Mouse (Mus musculus) neural tube, embryonic 13.5 days (tissue): ENCODE data around the gene Oaz2. TPM values are rescaled to one million over a fixed set of nuclear protein-coding genes. Genes with fewer than 3 reads are reported as not detected.

Experiments used
- ATAC-seq: fragments of 200-750 bp; cut with Nextera tagmentation; 2 replicates; pipeline ENCODE4 v1.8.0; 2017; ENCODE audit warnings: low read depth, mild to moderate bottlenecking, moderate TSS enrichment, moderate library complexity
- H3K27ac ChIP-seq: fragments of 300-500 bp; sonication (generic); replicated peaks from 2 replicates; pipeline ENCODE4 v1.5.1; 2015; ENCODE audit warnings: moderate library complexity, mild to moderate bottlenecking, inconsistent platforms
- H3K27me3 ChIP-seq: fragments of 300-500 bp; sonication (generic); 2 replicates; pipeline ENCODE4 v1.6.1; 2015; ENCODE audit warnings: mild to moderate bottlenecking, inconsistent platforms
- H3K36me3 ChIP-seq: fragments of 300-500 bp; sonication (generic); 2 replicates; pipeline ENCODE4 v1.6.1; 2015; ENCODE audit warnings: mild to moderate bottlenecking, inconsistent platforms
- H3K4me1 ChIP-seq: fragments of 300-500 bp; sonication (generic); replicated peaks from 2 replicates; pipeline ENCODE4 v1.6.1; 2015; ENCODE audit warnings: inconsistent platforms
- H3K4me2 ChIP-seq: fragments of 300-500 bp; sonication (generic); 2 replicates; pipeline ENCODE4 v1.6.1; 2015; ENCODE audit warnings: inconsistent platforms, mild to moderate bottlenecking, moderate library complexity
- H3K4me3 ChIP-seq: fragments of 300-500 bp; sonication (generic); 2 replicates; pipeline ENCODE4 v1.5.1; 2015; ENCODE audit warnings: mild to moderate bottlenecking, inconsistent platforms
- H3K9ac ChIP-seq: fragments of 300-500 bp; sonication (generic); 2 replicates; pipeline ENCODE4 v1.6.1; 2015; ENCODE audit warnings: moderate library complexity, mild to moderate bottlenecking, inconsistent platforms
- H3K9me3 ChIP-seq: fragments of 300-500 bp; sonication (generic); 2 replicates; pipeline ENCODE4 v1.6.1; 2016; ENCODE audit warnings: inconsistent platforms
- WGBS: fragments of 180-500 bp; shearing (Covaris S2); methylation state at CpG from one replicate; pipeline ENCODE4 v1.1.7; 2015; 5-methylcytosine and 5-hydroxymethylcytosine counted together
- polyA plus RNA-seq: library from polyadenylated mRNA; unstranded; fragments of >200 nt; fragmentation: Nextera tagmentation; extraction: Ambion mirVana; gene quantifications from 2 replicates; pipeline ENCODE4 v1.2.1, GENCODE M21; 2015

The Oaz2 gene
- polyA plus RNA-seq, 1 experiment from 2014 or later = 381 TPM

- ATAC-seq = no peak
- no peak overlapping the region for H3K4me3 ChIP-seq
- H3K27ac ChIP-seq = no peak overlapping the region
- H3K27me3 ChIP-seq = no peaks in the 10 kb centered on the region
- no peak overlapping the region for H3K9ac ChIP-seq
- 90% methylated on average over 3 of the region's 3 CpGs for WGBS
- no peak overlapping the region for H3K4me2 ChIP-seq
- no peaks in the 10 kb centered on the region for H3K36me3 ChIP-seq
- H3K9me3 ChIP-seq = no peaks in the 10 kb centered on the region
- no peaks in the 10 kb centered on the region for H3K4me1 ChIP-seq
Observed at GRCm38 (mm10) chr9:65654700-65655237, 13.0 kb upstream of the Oaz2 start.

DNA sequence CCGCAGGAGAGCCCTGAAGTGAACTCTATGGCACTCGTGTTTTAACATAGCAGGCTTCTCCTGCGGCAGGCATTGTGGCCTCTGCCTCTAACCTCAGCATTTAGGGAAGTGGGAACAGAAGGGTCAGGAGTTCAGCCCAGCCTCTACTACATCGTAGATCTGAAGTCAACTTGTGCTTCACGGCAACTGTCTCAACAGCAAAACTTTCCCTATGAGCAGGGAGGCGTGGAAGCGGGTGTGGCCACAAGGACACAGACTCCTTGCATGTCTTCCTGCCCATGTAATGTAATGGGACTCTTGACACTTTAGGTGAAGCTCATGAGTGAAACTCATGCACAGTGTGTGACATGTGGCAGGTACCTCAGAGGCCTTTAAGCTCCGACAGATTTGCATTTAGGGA is 12.3 kb upstream of the Oaz2 start:
- 85% methylated on average over 8 of the region's 8 CpGs for WGBS
- Histone ChIP-seq H3K9ac (no peak overlapping the region), H3K27me3 (no peaks in the 10 kb centered on the region), H3K27ac (no peak overlapping the region), H3K4me1 (no peaks in the 10 kb centered on the region), H3K36me3 (no peaks in the 10 kb centered on the region), H3K9me3 (no peaks in the 10 kb centered on the region), H3K4me2 (no peak overlapping the region), H3K4me3 (no peak overlapping the region)
- no peak for ATAC-seq

- H3K36me3 ChIP-seq = no peaks in the 10 kb centered on the region
- no peaks in the 10 kb centered on the region for H3K9me3 ChIP-seq
- no peaks in the 10 kb centered on the region for H3K27me3 ChIP-seq
- H3K4me1 ChIP-seq = no peaks in the 10 kb centered on the region
- H3K27ac ChIP-seq = no peak overlapping the region
- no peak overlapping the region for H3K9ac ChIP-seq
- no peak overlapping the region for H3K4me2 ChIP-seq
- ATAC-seq = no peak
- no peak overlapping the region for H3K4me3 ChIP-seq
- WGBS = 63% methylated on average over 3 of the region's 3 CpGs
Observed at GRCm38 (mm10) chr9:65657218-65657617, 10.6 kb upstream of the Oaz2 start.

GRCm38 (mm10) chr9:65661029-65661428 is 6.8 kb upstream of the Oaz2 start:
- ATAC-seq = no peak

GRCm38 (mm10) chr9:65661493-65661892 is 6.3 kb upstream of the Oaz2 start:
- 48% methylated on average over 1 of the region's 1 CpGs for WGBS
- no peak overlapping the region for H3K9ac ChIP-seq
- no peak for ATAC-seq

More at GRCm38 (mm10) chr9:65661029-65661428, 6.8 kb upstream of the Oaz2 start:
- Histone ChIP-seq H3K27ac (no peak overlapping the region), H3K4me2 (no peak overlapping the region), H3K4me3 (no peak overlapping the region), H3K9me3 (no peaks in the 10 kb centered on the region), H3K4me1 (no peaks in the 10 kb centered on the region; the same call in 1 of the 2 replicates), H3K27me3 (no peaks in the 10 kb centered on the region), H3K36me3 (no peaks in the 10 kb centered on the region), H3K9ac (no peak overlapping the region)
- 65% methylated on average over 5 of the region's 5 CpGs for WGBS

DNA sequence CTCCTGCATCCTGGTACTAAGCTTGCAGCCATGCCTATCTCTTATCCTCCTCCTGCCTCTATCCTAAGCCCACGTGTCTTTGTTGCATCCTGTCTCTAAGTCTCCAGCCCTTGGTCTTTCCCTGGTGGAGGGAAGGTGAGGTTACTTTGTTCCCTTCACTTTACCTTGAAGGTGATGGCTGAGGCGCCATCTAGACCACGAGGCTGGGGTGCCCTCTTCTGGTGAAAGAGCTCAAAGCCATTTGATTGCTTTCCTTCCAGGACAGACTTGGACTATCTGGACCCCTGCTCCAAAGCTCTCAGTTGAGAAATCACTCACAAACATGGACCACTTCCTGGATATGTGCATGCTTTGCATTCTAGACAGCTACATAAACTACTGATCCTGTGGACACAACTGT is 3.6 kb upstream of the Oaz2 start:
- Histone ChIP-seq H3K4me1 (no peaks in the 10 kb centered on the region; the same call in 1 of the 2 replicates), H3K36me3 (no peaks in the 10 kb centered on the region), H3K27ac (no peak overlapping the region), H3K9ac (no peak overlapping the region), H3K4me2 (no peak overlapping the region), H3K4me3 (no peak overlapping the region), H3K9me3 (no peaks in the 10 kb centered on the region), H3K27me3 (no peaks in the 10 kb centered on the region)
- WGBS = 3% methylated on average over 3 of the region's 3 CpGs
- ATAC-seq = peak; percentile 32; the same call in 1 of the 2 replicates

More at GRCm38 (mm10) chr9:65661493-65661892, 6.3 kb upstream of the Oaz2 start:
- H3K4me1 ChIP-seq = no peaks in the 10 kb centered on the region; the same call in 1 of the 2 replicates
- no peaks in the 10 kb centered on the region for H3K36me3 ChIP-seq
- no peak overlapping the region for H3K4me3 ChIP-seq
- no peaks in the 10 kb centered on the region for H3K27me3 ChIP-seq
- H3K9me3 ChIP-seq = no peaks in the 10 kb centered on the region
- no peak overlapping the region for H3K4me2 ChIP-seq
- H3K27ac ChIP-seq = no peak overlapping the region

DNA sequence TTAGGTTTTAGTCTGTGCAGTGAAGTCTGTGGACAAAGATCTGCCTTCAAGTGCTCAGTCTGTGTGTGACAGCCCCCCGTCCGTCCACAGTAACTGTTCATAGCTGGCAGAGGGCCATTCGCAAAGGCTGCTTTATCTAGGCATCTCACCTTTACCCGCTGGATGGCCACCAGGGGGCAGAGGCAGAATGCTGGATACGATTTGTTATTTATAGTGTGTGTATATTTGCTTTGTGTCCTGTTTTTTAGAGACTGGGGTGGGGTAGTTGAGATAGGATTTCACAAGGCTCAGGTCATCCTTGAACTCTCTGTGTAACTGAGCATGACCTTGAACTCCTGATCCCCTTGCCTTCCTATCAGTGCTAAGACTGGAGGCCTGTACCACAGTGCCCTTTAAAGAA is 1.8 kb upstream of the Oaz2 start:
- ATAC-seq = peak; percentile 63; the same call in 1 of the 2 replicates

GRCm38 (mm10) chr9:65671431-65671931 is 3.7 kb downstream of the Oaz2 start:
- no peak for ATAC-seq
- Histone ChIP-seq H3K27ac (no peak overlapping the region), H3K4me3 (no peak overlapping the region), H3K9ac (no peak overlapping the region), H3K27me3 (no peaks in the 10 kb centered on the region), H3K36me3 (no peaks in the 10 kb centered on the region), H3K4me2 (no peak overlapping the region), H3K9me3 (no peaks in the 10 kb centered on the region), H3K4me1 (peaks cover 7% of the 10 kb centered on the region)
- 53% methylated on average over 9 of the region's 9 CpGs for WGBS

More for the DNA sequence above, 1.8 kb upstream of the Oaz2 start:
- Histone ChIP-seq H3K27ac (no peak overlapping the region), H3K27me3 (no peaks in the 10 kb centered on the region), H3K4me1 (no peaks in the 10 kb centered on the region; the same call in 1 of the 2 replicates), H3K9ac (no peak overlapping the region), H3K36me3 (no peaks in the 10 kb centered on the region), H3K9me3 (no peaks in the 10 kb centered on the region), H3K4me2 (no peak overlapping the region), H3K4me3 (no peak overlapping the region)
- 24% methylated on average over 5 of the region's 5 CpGs for WGBS

DNA sequence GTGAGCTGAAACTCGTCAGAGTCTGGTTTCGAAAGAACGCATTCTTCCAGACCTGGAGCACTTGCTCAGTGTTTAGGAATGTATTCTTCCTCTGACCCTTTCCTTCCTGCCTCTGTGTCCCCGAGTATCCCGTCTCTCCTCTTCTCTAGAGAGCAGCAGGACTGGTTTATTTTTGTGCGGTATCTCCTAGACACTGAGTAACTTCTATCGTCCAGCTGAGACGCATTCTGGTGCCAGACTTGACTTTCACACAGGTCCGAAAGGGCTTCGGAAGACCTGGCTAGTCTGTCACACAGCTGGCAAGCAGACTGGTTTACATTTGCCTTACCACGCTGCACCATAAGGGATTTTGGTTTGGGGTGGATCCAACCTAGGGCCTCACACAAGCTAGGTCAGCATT is 5.2 kb downstream of the Oaz2 start:
- no peak overlapping the region for H3K9ac ChIP-seq
- H3K27ac ChIP-seq = no peak overlapping the region
- no peaks in the 10 kb centered on the region for H3K27me3 ChIP-seq
- no peak overlapping the region for H3K4me3 ChIP-seq
- H3K9me3 ChIP-seq = no peaks in the 10 kb centered on the region
- WGBS = 84% methylated on average over 11 of the region's 11 CpGs
- no peak for ATAC-seq
- H3K4me2 ChIP-seq = no peak overlapping the region
- H3K4me1 ChIP-seq = peaks cover 17% of the 10 kb centered on the region
- H3K36me3 ChIP-seq = no peaks in the 10 kb centered on the region

DNA sequence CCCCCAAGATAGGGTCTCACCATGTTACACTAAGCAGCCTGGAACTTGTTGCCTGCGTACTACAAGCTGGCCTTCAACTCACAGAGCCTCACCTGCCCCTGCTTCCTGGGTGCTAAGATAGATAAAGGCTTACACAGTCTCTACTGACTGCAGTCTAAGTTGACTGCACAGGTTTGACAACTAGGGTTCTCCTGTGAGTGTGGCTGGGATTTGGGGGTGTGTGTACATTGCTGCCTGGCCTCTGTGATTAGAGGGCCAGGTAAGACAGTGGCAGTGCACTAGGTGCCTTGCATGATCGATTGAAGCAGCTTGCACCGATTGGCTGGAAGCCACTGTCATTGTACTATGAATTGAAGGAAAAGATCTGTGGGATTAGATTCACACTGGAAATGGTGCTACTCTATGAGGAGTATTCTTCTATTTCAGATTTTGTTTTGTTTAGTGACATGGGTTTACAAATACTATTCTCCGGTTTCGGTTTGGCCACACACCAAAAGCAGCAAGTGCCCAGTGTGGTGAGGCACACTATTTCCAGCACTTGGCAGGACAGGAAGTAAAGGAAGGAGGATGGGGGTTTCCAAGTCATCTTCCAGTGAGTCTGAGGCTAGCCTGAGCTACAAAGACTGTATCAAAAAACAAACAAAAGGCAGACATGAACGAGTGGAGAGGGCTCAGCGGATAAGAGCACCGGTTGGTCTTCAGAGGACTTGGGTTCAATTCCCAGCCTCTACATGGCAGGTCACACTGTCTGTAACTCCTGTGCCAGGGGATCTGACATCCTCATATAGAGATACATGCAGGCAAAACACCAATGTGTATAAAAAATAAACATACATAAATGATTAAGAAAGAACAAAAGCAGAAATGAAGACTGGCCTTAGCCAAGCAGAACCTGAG is 7.9 kb downstream of the Oaz2 start:
- Histone ChIP-seq H3K4me3 (peak overlapping the region; percentile 61), H3K36me3 (no peaks in the 10 kb centered on the region), H3K4me1 (peaks cover 44% of the 10 kb centered on the region), H3K27ac (peak overlapping the region; percentile 83), H3K9me3 (no peaks in the 10 kb centered on the region), H3K27me3 (no peaks in the 10 kb centered on the region), H3K4me2 (peak overlapping the region; percentile 96), H3K9ac (peak overlapping the region; percentile 91)
- peak; percentile 62 for ATAC-seq
- 57% methylated on average over 8 of the region's 8 CpGs for WGBS

DNA sequence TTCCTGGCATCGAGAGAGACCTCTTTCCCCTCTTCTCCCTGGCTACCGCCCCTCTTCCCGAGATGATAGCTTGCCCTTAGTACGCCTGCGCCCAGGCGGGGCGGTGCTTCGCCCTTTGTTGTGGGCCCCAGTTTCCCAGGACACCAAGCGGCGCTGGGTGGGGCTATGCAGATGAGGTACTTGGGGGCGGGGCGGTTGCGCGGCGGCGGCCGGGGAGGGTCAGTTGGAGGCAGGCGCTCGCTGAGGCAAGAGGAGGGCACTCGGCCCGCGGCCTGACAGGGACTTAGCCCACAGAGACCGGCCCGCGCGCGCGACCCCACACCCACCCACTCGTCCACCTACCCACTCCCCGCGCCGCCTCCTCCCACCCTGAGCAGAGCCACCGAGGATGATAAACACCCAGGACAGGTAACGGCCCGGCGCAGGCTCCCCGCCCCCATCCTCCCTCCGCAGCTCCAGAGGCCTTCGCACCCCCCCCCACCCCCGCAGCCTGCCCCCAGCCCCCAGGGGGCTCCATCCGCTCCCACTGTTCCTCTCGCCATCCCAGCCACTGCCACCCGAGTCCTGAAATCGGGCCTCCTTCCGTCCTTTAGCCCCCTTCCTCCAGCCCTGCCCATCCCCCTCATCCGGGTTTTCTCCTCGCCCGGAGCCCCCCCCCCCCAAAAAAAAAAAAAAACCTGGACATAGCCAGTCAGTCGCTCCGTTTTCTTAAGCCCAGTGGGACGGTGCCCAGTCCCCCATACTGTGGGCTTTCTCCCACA is 8.7 kb downstream of the Oaz2 start:
- Histone ChIP-seq H3K27ac (peak overlapping the region; percentile 83), H3K4me2 (peak overlapping the region; percentile 96), H3K9me3 (no peaks in the 10 kb centered on the region), H3K27me3 (no peaks in the 10 kb centered on the region), H3K4me1 (peaks cover 53% of the 10 kb centered on the region), H3K4me3 (peak overlapping the region; percentile 61), H3K36me3 (no peaks in the 10 kb centered on the region), H3K9ac (peak overlapping the region; percentile 91)
- peak; percentile 97 for ATAC-seq
- under 1% methylated on average over 35 of the region's 51 CpGs for WGBS

DNA sequence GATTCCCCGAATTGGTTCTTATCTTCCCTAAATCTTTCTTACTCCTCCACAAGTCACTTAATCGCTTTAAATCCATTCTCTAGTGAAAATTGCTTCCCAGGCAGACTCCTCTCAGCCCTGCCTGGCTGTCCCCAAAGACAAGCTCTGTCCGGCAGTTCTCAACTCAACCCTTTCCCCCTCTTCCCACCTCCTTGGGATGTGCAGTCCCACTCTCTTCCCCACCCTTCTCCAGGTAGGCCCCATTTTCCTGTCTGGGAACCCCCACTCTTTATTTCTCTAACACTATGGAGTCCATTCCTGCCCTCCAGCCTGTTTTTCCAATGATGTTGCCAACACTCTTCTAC is 9.3 kb downstream of the Oaz2 start:
- H3K27ac ChIP-seq = peak overlapping the region; percentile 83
- H3K4me2 ChIP-seq = peak overlapping the region; percentile 96
- H3K9me3 ChIP-seq = no peaks in the 10 kb centered on the region
- H3K4me1 ChIP-seq = peaks cover 57% of the 10 kb centered on the region
- no peaks in the 10 kb centered on the region for H3K27me3 ChIP-seq
- peak overlapping the region; percentile 91 for H3K9ac ChIP-seq
- ATAC-seq = no peak
- H3K4me3 ChIP-seq = peak overlapping the region; percentile 61
- H3K36me3 ChIP-seq = no peaks in the 10 kb centered on the region
- WGBS = 4% methylated on average over 3 of the region's 3 CpGs
